Mouse (Mus musculus) gastrocnemius, adult 2 months (tissue): ENCODE measurements at regions not wholly inside any gene's neighbourhood (a gene's known extent, or its start where the extent isn't known, plus 50 kb on each side); places are given as distances from the start of the nearest gene placed in this dataset.

Experiments used
- DNase-seq: peaks from one replicate; pipeline ENCODE4 v3.0.0; 2022
- H3K27ac ChIP-seq: fragments of 200-600 bp; 2 replicates; pipeline ENCODE4 v1.8.1; 2022; ENCODE audit warnings: mild to moderate bottlenecking
- H3K4me3 ChIP-seq: fragments of 200-600 bp; 2 replicates; pipeline ENCODE4 v1.8.1; 2022; ENCODE audit warnings: mild to moderate bottlenecking, moderate library complexity
- CTCF ChIP-seq: fragments of 200-600 bp; IDR thresholded peaks from 2 replicates; pipeline ENCODE4 v1.8.1; 2022; ENCODE audit warnings: antibody characterized with exemption, mild to moderate bottlenecking, moderate library complexity
- intact Hi-C: fragments of 180-260 bp; cut with DNase I; formaldehyde crosslinking; loops from one replicate; pipeline ENCODE4 v1.15.1; 2025

DNA sequence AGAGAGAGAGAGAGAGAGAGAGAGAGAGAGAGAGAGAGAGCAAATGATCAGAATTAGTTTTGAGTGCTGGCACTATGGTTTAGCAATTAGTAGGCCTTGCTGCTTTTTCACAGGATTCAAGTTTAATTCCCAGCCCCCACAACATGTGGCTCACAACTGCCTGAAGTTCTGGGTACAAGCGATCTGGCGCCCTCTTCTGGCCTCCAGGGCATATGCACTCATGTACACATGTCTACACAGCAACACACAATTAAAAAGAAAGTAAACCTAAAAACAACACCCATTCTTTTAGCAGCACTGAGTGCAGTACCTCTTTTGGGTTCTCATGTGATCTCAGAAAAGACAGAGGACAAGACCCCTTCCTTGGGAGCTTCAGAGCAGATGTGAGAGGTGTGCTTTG lies 166.2 kb downstream of the Unc5cl start:
- no peak overlapping the region for H3K4me3 ChIP-seq
- H3K27ac ChIP-seq, result no peak overlapping the region

DNA sequence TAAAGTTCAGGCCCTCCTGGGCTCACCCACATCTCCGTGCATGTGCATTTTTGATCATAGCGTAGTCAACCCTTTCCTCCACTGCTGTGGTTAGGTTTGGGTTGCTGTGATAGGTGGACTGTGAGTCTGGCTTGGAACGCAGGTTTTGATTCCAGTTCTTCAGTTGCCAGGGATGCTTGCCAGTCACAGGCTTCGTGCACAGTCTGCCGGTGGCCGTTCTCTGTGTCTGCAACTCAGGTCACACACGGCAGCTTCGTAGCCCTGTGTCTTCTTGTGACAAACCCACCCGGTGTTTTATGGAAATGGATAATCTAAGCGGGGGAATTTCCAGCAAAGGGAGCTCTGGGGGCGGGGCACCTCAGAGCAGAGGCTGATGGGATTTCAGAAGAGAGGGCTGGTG lies 167.0 kb downstream of the Unc5cl start:
- intact Hi-C loops, result no loop called here
- Histone ChIP-seq H3K4me3 (no peak overlapping the region), H3K27ac (no peak overlapping the region)
- DNase-seq, result no peak
- no peak for TF ChIP-seq CTCF

More for the DNA sequence above, 166.2 kb downstream of the Unc5cl start:
- intact Hi-C loops, result no loop called here
- no peak for TF ChIP-seq CTCF
- no peak for DNase-seq

- intact Hi-C loops, result no loop called here
- TF ChIP-seq CTCF, result no peak
- no peak for DNase-seq
- Histone ChIP-seq H3K4me3 (no peak overlapping the region), H3K27ac (no peak overlapping the region)
Measured at GRCm38 (mm10) chr17:48624937-48625336, 170.2 kb downstream of the Unc5cl start.

DNA sequence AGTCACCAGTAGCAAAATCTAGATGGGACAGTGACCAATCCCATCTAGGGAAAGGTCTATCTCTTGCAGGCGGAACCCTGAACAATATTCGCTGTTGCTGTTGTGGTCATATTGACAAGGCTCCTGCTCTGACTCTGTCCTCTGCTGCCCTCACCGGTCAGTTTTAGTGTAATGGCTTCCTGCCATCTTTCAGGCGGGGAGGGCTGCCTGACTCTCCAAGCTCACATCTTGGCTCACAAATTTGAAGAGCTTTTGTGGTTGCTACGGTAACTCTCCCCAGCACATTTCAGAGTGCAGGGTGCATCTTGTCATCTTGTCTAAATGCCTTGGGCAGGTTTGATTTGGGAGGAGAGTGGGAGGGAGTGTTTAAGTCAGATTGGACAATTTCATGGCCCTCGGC lies 171.3 kb downstream of the Unc5cl start:
- no peak for DNase-seq
- no peak overlapping the region for H3K4me3 ChIP-seq
- intact Hi-C loops, result no loop called here
- no peak overlapping the region for H3K27ac ChIP-seq
- TF ChIP-seq CTCF, result no peak

- no peak for DNase-seq
- TF ChIP-seq CTCF, result no peak
- Histone ChIP-seq H3K4me3 (no peak overlapping the region), H3K27ac (no peak overlapping the region)
- intact Hi-C loops, result no loop called here
Measured at GRCm38 (mm10) chr17:48639611-48640010, 184.9 kb downstream of the Unc5cl start.

DNA sequence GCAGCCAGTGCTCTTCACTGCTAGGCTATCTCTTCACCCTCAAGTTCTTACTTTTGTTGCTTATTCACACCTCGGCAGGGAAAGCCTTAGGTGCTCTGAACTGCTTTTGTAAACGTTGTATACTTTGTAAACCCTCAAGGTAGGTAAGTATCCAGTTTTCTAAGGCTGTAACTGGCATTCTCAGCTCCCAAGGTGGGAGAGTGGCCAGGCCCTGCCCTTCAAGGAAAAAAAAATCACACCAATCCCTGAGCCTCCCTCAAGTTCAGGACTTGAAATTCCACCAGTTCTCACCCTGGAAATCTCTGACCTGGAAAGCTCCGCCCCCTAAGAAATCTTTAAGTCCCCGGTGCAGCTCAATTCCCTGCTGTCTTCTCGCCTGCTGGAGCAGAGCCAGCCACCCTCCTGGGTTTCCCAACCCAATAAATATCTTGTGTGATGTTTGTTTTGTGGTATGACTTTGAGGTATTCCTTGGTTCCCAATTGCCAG lies 188.9 kb downstream of the Unc5cl start:
- intact Hi-C loops, result no loop called here
- DNase-seq, result no peak
- TF ChIP-seq CTCF, result no peak
- no peak overlapping the region for H3K4me3 ChIP-seq
- no peak overlapping the region for H3K27ac ChIP-seq

DNA sequence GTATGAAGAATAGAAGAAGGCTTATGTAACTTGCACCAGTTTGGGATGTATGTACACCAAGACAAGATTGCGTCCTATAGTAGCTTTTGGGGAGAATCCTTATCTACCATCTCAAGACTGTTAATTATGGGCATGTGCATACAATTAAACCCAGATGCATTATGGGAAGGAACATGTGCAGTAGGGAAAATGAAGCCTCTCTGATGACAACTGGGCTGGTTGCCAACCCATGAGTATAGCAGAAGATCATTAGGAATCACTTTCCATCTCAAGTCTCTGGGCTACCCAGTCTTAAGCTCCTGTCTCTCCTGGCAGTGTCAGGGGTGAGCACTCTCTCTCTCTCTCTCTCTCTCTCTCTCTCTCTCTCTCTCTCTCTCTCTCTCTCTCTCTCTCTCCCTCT lies 190.4 kb downstream of the Unc5cl start:
- DNase-seq, result no peak
- no peak overlapping the region for H3K27ac ChIP-seq
- no peak for TF ChIP-seq CTCF
- intact Hi-C loops, result no loop called here
- H3K4me3 ChIP-seq, result no peak overlapping the region

- H3K27ac ChIP-seq, result no peak overlapping the region
- intact Hi-C loops, result no loop called here
- H3K4me3 ChIP-seq, result no peak overlapping the region
- TF ChIP-seq CTCF, result no peak
- no peak for DNase-seq
Measured at GRCm38 (mm10) chr17:48646626-48647195, 192.0 kb downstream of the Unc5cl start.

DNA sequence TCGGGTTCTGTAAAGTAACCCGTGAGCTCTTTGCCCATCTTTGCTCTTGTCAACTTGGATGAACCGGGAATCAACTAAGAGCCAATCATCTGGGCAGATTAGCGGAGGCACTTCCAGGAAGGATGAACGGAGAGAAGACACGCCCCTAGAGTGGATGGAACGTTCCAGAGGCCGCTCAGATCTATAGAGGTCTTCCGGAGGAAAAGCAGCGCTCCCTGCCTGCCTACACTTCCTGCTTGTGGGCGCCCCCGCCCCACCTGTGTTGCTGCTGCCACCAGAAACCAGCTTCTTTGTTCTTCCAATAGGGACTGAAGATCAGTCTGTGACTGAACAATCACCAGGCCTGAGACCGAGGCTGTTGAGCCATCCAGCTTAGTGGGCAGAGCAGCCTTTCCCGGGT lies 192.7 kb downstream of the Unc5cl start:
- no peak overlapping the region for H3K27ac ChIP-seq
- DNase-seq, result no peak
- H3K4me3 ChIP-seq, result no peak overlapping the region
- intact Hi-C loops, result no loop called here
- TF ChIP-seq CTCF, result no peak

GRCm38 (mm10) chr17:48650556-48650955 lies 195.9 kb downstream of the Unc5cl start:
- intact Hi-C loops, result no loop called here
- Histone ChIP-seq H3K27ac (no peak overlapping the region), H3K4me3 (no peak overlapping the region)
- TF ChIP-seq CTCF, result no peak
- no peak for DNase-seq

GRCm38 (mm10) chr17:48672749-48673148 lies 218.0 kb downstream of the Unc5cl start:
- TF ChIP-seq CTCF, result no peak
- Histone ChIP-seq H3K27ac (no peak overlapping the region), H3K4me3 (no peak overlapping the region)
- intact Hi-C loops, result no loop called here
- DNase-seq, result no peak

DNA sequence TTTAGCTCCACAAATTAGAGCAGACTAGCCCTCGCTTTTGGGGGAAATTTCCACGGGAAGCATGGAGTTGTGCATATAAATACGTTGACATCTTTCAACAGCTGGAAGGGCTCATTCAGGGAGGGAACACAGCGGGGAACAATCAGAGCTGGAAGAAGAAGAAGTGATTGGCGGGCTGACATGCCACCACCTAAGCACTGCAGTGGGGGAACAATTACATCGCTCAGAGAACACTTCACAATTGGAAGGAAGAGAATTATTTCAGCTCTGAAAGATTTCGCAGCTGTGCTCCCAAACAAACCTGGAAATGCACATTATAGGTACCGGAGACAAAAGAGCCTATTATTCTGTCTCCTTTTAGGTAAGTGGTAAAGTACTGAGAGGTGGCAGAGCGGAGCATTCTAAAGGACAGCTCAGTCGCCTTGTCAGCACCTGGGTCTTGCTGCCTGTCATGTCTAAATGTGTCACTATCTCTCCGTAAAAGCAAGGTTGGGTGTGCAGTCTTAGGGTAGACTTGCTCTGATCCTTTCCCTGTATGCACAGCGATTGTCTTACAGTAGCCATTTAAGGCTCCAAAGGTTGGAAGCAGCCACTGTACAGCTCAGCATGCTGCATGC lies 223.6 kb downstream of the Unc5cl start:
- Histone ChIP-seq H3K27ac (no peak overlapping the region), H3K4me3 (no peak overlapping the region)
- no peak for TF ChIP-seq CTCF
- DNase-seq, result no peak
- intact Hi-C loops, result no loop called here

- DNase-seq, result no peak
- no peak for TF ChIP-seq CTCF
- no peak overlapping the region for H3K27ac ChIP-seq
- intact Hi-C loops, result no loop called here
- no peak overlapping the region for H3K4me3 ChIP-seq
Measured at GRCm38 (mm10) chr17:48680331-48680730, 225.6 kb downstream of the Unc5cl start.

- no peak for TF ChIP-seq CTCF
- intact Hi-C loops, result no loop called here
- no peak overlapping the region for H3K4me3 ChIP-seq
- DNase-seq, result no peak
- no peak overlapping the region for H3K27ac ChIP-seq
Measured at GRCm38 (mm10) chr17:48688944-48689343, 234.2 kb downstream of the Unc5cl start.
